Mouse (Mus musculus): ENCODE results near the gene Mrgprh. TPM values are rescaled to one million over a fixed set of nuclear protein-coding genes. Genes with fewer than 3 reads are reported as not detected.

The Mrgprh gene
- not detected in 2 replicates for total RNA-seq (2014; fragmentation: Nextera tagmentation)
- not detected in 2 replicates for total RNA-seq (2017)

DNA sequence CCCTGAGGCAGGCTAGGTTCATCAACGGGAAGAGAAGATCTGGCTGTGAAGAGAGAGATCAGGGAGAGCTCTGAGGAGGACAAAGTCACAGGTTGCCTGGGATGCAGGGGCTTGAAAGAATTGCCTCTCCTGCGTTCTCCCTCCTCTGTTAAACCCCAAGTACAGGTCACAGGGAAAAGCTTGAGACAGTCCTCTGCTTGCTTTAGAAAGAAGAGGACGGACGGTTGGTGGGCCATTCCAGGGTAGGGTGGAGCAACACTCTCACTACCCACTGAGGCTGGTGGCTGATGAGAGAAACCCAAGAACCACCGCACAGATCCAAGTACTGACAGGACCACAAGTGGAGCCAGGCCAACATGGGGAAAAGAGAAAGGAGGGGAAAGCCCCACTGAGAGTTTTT, at the start of gene Mrgprh:
Gene Mrgprh (plus strand): TSS at position 301 of the 400 bp plus-strand sequence.
- no peak for ATAC-seq (replicated peaks; ENCODE audit: poor library complexity, severe bottlenecking)

DNA sequence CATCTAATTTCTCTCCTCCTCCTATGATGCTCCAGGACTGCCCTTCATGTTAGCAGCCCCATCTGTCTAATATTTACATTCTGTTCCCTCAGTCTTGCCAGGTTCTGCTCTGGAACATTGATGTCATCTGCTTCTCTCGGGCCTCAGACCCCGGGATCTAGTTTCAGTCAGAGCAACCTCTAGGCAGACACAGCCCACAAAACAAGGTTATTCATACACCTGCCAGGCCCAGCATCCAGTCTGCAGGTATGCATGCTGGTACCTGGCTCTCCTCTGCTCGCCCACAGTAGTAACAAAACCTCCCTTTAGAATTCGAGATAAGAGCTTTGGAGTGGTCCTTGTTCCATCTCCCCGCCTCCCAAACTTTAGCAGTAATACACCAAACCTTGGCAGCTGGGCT, 45.5 kb upstream of the Mrgprh start:
- ATAC-seq (replicated peaks; ENCODE audit: poor library complexity, severe bottlenecking), result no peak

DNA sequence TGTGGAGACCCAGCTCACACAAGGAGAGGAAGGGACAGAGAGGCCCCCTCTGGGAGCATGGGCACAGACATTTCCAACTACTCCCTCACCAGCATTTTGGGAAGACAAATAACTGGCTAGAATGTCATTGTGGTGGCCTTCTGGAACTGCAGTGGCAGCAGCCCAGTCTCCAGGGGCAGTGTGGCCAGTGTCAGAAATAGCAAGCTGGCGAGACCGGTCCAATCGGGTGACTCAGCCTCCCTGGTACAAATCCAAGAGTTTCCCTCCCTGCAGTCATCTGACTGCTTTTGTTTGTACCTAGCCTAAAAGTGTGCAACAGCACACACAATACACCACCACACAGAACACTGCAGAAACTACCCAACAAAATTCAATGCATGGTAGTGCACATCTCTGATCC, 43.6 kb upstream of the Mrgprh start:
- no peak for ATAC-seq (replicated peaks; ENCODE audit: poor library complexity, severe bottlenecking)

DNA sequence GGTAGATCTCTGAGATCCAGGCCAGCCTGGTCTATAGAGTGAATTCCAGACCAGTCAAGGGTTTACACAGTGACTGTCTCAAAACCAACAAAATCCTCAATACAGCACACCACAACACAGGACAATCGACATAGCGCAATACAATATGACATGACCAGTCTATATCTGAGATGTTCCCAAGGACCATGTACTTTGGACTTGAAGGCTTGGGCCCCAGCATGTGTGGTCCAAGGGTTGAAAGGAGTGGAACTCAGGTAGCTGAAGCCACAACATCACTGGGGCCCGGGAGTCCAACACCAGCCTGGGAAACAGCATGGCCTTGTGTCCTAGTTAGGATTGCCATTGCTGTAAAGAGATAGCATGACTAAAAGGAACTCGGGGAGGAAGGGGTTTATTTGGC, 43.2 kb upstream of the Mrgprh start:
- no peak for ATAC-seq (replicated peaks; ENCODE audit: poor library complexity, severe bottlenecking)

DNA sequence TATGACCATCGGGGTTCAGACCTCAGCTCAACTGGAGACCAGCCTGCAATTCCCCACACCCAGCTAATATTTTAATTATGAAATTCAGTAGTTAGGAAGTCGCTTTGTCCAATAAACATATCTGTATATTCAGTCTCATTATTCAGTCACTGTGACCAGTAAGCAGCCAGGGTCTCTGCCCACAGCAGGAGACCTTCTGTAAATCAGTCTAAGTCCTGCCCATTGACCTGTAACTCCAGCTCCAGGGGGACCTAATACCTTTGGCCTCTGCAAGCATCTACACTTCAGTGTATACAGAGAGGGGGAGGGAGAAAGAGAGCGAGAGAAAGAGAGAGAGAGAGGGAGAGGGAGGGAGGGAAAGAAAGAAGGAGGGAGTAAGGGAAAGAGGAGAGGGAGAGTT, 41.5 kb upstream of the Mrgprh start:
- no peak for ATAC-seq (replicated peaks; ENCODE audit: poor library complexity, severe bottlenecking)

DNA sequence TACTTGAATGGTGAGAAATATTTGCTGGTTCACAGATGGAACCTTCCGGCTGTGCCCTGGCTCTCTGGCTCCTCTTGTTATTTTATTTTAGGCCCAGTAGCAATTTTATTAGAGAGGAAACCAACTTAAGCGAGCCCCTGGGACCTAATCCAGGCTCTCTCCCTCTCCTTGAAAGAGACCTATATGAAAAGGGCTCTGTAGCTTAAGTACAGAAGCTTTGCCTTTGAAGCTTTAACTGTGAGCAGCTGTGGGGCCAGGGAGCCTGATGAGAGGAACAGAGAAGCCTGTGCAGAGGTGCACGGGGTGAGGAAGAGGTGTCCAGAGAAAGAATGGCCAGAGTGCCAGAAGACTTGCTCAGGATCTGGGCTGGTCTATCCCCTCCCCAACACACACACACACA, 41.0 kb upstream of the Mrgprh start:
- no peak for ATAC-seq (replicated peaks; ENCODE audit: poor library complexity, severe bottlenecking)

DNA sequence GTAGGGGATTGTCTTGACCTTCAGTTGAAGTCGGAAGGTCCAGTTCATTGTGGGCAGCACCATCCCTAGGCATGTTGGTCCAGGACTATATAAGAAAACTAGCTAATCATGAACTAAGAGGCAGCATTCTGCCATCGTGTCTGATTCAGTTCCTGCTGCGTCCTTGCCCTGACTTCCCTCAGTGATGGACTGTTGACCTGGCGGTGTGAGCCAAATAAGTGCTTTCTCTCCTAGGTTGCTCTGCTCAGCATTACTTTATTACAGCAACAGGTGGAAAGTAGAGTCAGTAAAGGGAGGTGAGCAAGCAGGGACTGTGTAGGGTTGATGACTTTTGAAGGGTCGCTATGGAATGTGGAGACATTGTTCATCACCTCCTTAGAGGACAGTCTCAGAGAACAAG, 40.1 kb upstream of the Mrgprh start:
- ATAC-seq (replicated peaks; ENCODE audit: poor library complexity, severe bottlenecking), result no peak

DNA sequence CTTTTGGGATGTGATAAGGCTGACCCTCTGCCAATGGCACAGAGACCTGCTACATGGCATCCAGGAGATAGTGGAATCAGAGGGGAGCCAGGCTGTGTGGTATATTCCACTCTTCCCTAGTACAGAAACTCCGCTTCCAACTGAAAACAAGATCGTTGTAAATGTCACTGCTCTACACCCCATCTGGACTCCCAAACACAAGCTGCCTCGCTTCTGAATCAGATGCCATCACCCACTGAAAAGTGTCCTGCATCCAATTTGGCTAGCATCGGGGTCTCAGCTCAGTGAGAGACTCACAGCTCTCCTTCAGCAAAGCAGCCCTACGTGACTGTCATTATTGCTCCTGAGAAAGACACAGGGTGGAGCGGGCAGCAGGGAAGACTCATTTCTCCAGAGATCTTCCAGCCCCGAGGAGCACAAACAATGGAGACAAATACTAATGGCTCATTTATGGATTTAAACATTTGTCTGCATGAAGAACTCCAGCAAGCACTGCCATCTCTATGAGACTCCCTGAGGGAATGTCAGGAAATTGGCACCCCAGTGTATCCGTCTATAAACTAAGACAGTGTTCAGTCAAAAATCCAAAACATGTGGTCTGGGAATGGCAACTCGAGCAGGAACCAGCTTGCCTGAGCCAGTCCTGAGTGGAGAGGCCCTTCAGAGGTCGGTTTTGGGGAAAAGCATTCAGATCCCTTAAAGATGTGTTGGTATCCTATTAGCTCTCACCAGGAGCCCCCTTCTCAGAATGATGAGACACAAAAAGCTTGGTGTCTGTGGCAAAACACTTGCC, 36.2 kb upstream of the Mrgprh start:
- ATAC-seq (replicated peaks; ENCODE audit: poor library complexity, severe bottlenecking), result no peak

DNA sequence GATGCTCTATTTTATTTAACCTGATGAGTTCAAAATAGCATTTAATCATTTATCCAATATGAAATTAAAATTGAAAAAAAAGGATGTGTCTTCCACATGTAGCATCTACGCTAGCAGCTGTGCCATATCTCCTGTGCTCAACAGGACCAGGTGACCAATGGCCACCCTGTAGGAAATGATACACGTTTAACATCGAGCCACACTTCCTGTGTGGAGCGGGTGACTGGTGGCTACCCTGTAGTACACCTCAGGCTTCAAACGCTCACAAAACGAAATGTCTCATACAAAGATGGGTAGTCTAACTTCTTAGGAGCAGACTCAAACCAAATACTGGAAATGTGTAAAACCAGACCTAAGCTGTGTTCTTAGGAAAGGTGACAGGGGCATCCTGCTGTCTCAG, 32.0 kb upstream of the Mrgprh start:
- no peak for ATAC-seq (replicated peaks; ENCODE audit: poor library complexity, severe bottlenecking)

DNA sequence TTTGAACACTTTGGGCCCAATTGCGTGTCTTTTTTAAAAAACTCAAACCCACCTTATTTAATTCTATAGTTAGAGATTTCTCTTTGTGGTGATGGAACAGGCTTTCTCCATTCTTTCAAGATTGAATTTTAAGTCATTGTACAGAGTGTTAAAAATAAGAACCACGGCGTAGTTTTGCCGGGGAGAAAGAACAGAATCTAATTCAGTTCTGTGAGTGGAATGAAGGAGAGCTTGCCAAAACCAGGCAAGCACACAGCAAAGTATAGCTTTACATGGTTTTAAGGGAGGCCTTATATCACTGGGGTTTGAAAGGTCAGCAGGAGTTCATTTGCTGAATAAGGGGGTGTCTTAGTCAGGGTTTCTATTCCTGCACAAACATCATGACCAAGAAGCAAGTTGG, 31.3 kb upstream of the Mrgprh start:
- ATAC-seq (replicated peaks; ENCODE audit: poor library complexity, severe bottlenecking), result no peak

DNA sequence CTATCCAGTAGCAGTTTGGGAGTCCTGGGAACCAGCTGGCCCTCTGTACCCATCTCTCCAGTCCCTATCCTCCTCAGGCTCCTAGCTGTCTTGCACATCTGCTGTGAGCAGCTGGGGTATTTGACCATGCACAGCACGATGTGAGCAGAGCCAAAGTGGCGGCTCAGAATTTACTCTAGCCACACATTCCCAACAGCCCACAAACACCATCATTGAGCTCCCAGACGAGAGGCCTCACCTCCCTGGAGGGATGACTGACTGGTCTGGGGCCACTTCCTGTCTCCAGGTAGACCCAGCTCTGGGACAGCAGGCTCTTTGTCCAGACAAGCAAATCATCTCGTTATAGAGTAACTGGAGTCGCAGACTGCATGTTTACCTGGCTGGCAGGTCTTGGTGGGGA, 30.0 kb upstream of the Mrgprh start:
- ATAC-seq (replicated peaks; ENCODE audit: poor library complexity, severe bottlenecking), result no peak

DNA sequence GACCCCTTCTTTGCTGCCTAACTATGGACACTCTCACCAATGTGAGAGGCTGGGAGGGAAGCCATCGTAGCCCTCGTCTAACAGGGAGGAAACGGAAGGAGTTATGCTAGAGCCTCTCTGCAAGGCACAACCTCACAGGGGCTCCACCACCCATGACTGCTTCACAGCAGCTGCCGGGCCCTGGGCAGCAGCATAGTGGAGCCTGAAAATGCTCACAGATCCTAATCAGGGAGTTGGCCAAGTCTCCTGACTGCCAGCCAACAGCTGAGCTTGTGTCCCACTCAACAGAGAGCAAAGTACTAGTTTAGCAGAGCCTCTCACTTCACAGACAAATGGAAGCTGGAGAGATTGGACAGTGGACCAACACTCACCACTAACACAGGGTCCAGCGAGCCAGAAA, 29.4 kb upstream of the Mrgprh start:
- ATAC-seq (replicated peaks; ENCODE audit: poor library complexity, severe bottlenecking), result no peak

DNA sequence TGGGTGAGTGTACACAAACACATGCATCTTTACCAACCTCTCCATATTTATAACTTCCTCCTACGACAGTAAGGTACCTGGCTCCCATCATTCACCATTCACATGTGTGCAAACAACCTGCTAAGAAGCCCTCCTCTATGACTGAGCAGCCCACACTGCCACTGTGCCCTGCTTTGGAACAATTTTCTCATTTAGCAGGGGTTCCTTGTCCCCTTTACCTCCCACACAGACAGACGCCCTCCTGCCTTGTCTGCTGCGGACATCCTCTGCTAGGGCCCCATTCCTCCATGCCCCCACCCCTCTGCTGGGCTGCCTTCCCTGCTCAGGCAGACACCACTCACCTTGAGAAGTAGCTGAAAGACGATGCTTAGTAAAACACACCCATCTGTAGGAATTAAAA, 28.1 kb upstream of the Mrgprh start:
- no peak for ATAC-seq (replicated peaks; ENCODE audit: poor library complexity, severe bottlenecking)

DNA sequence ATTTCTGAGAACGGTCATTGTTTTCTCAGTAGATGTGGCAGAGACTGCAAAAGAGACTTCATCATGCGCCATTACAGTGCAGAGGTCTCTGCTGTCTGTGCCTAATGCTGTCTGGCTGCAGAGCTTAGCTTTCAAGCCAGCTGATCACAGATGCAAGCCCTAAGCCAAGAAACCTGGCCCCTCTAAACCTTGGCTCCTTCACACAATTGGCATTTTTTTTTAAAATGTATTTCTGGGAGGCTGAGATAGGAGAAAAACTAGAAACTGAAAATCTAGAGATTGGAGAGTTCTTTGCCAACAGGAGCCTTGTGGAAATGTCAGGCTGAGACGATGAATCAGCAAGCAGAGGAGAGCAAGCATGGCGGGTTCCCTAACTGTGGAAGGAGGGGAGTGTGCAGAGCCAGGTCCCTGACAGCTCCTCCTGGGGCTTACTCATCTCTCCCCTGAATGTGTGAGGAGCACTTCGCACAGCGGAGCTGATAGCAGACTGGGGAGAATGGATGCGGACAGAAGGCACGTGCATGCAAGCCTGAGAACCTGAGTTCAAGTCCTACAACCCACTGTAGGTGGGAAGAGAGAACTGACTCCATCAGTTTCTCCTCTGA, 26.0 kb upstream of the Mrgprh start:
- ATAC-seq (replicated peaks; ENCODE audit: poor library complexity, severe bottlenecking), result no peak

DNA sequence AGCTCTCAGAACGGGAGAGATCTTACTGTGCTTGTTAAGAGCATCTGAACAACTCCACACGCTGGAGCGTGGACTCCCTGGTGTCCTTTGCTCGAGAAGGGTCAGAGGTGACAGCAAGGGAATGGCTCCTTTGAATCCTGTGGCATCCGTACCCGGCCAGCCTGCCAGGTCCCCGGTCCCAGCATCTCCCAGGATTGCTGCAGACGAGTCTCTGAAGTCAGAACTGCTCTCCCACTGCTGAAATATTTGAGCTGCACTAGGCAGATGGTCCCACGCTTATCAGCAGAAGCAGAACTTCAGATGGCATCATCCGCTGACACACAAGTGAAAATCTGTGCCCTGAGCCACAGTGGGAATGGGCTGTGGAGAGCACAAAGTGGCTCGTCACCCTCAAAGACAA, 24.1 kb upstream of the Mrgprh start:
- ATAC-seq (replicated peaks; ENCODE audit: poor library complexity, severe bottlenecking), result no peak

DNA sequence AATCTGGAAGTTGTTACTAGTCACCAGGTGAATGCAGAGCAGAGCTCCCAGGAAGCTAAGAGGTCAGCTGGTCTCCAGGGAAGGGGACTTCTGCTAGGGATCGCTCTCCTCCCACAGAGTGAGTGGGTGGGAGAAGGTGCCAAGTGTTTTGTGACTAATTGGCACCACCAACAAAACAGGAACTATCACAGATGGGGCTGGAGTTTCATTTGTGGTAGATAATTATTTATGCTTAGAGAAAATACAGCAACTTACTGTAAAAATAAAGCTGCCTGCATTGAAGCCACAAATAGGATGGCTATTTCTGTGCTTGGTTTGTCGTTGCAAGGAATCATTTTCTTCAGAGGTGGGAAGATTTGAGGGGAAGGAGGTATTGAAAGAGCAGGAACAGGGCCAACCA, 22.0 kb upstream of the Mrgprh start:
- ATAC-seq (replicated peaks; ENCODE audit: poor library complexity, severe bottlenecking), result peak; percentile 52

DNA sequence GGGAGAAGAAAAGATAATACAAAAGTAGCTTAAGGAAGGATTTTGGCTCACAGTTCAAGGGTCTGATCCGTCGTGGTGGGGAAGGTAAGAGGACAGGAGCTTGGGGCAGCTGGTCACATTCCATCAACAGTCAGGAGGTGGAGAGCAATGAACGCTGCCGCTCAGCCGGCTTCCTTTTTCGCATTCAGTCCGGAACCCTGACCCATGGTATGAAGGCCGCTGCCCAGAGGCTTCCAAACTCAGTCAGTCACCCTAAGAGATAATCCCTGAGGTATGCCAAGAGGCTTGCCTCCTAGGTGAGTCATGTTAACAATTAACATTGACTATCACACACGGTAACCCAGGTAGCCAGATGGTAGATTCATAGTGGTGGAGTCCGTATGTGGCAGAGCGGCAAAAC, 21.4 kb upstream of the Mrgprh start:
- ATAC-seq (replicated peaks; ENCODE audit: poor library complexity, severe bottlenecking), result no peak

DNA sequence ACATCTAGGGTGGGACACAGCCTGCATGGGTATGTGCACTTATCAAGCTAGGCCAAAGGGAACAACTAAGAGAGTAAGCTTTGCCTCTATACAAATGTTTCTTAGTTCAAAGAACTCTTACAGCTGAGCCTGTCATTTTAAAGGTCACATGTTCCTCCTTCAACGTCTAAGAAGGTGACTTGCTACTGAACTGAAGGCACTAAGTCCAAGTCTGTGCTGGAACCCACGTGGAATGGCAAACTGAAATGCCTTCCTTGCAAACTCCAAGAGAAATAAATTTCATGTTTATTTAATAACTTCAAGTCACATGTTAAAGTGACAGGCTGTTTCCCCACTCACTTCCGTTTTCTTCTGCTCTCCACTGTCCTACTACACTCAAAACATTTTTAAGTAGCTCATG, 18.4 kb upstream of the Mrgprh start:
- ATAC-seq (replicated peaks; ENCODE audit: poor library complexity, severe bottlenecking), result no peak

DNA sequence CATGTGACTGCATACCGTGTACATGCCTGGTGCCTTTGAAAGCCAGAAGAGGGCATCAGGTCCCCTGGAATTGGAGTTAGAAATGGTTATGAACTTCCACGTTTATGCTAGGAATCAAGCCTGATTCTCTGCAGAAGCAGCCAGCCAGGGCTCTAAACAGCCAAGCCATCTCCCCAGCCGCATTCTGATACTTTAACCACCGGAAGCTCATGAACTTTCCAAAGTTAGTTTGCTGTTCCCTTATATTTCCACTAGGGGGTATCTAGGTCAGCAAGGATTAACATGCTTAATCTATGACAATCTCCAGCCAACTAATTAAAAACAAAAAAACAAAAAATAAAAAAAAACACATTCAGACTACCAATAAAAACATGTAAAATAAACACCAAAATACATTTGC, 17.8 kb upstream of the Mrgprh start:
- ATAC-seq (replicated peaks; ENCODE audit: poor library complexity, severe bottlenecking), result peak; percentile 74

DNA sequence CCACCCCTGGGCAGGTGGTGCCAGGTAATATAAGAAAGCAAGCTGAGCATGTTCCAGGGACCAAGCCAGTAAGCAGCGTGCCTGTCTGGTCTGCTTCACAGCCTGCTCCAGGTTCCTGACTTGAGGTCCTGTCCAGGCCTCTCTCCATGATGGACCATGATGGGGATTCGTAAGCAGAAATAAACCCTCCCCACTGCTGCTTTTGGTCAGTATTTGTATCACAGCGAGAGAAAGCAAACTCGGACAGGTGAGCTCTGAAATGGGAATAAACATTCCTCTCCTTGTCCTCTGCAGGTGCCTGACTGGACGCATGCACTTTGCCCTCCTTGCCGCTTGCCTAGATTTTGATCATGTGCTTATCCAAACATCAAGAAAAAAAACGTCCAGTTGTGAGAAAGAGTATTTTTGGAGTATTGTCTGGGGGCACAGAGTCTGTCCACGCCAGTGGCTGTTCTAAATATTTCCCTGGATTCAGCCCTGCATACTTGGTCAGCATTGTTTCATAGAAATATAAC, 16.8 kb upstream of the Mrgprh start:
- no peak for ATAC-seq (replicated peaks; ENCODE audit: poor library complexity, severe bottlenecking)

DNA sequence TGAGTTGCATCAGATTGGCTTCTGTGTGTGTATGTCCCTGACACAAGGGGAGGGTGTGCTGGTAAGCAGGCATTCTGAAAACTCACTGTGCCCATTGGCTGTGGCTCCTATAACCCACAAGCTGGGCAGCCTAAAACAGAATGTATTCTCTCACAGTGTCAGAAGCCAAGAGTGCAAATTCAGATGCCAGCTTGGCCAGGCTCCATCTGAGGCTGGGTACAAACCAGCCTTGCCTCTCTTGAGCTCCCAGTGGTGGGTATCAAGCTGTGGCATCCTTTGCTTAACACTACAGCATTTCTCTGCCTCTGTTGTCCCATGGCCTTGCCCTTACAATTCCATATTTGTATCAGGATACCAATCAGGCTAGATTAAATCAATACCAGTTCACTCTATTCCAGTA, 11.7 kb upstream of the Mrgprh start:
- no peak for ATAC-seq (replicated peaks; ENCODE audit: poor library complexity, severe bottlenecking)

DNA sequence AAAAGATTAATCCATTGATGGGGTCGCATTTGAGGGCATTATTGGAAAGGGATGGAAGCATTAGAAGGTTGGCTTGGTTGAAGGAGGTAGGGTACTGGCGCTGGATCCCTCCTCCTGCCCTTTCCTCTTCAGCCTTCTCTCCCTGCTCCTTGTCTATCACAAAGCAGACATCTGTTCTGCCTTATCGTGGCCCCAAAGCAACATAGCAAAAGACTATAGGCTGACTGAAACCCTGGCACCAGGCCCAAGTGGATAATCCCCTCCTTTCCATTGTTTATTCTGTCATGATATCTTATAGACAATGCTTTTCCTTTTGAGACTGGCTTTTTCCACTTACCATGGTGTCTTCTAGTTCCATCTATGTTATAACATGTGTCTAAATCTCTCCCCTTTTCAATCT, 10.4 kb upstream of the Mrgprh start:
- ATAC-seq (replicated peaks; ENCODE audit: poor library complexity, severe bottlenecking), result no peak
